Mouse (Mus musculus) neural tube, embryonic 10.5 days (tissue): ENCODE measurements around the gene Hectd2.

Experiments
- DNase-seq: peaks from one replicate; pipeline ENCODE4 v3.0.0-alpha.2; 2017; ENCODE audit warnings: low spot score; ENCODE audit errors: extremely low spot score

The Hectd2 gene

GRCm38 (mm10) chr19:36554046-36554784, at the start of gene Hectd2:
Gene Hectd2 (plus strand): TSS chr19:36554639.
- peak; percentile 70 for DNase-seq

GRCm38 (mm10) chr19:36504716-36505115, 49.7 kb upstream of the Hectd2 start:
- DNase-seq: no peak

GRCm38 (mm10) chr19:36511305-36511704, 43.1 kb upstream of the Hectd2 start:
- DNase-seq: no peak

DNA sequence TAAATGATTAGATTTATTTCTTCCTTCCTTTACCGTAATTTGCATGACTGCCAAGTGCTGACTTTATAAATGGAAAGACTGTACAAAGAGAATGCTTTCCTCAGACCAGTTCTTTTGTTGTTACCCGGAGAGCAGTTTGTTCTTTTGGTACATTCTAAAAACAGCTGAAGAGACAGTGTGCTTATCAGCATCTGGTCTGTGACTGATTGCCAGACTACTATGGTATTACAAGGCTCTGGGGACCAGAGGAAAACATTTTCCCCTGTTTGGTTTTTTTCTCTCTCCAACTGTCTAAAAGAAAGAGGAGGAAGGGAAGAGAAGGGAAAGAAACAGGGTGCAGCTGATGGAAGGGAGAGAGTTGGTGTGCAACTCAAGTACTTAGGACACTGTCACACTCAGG, 36.0 kb upstream of the Hectd2 start:
- no peak for DNase-seq

DNA sequence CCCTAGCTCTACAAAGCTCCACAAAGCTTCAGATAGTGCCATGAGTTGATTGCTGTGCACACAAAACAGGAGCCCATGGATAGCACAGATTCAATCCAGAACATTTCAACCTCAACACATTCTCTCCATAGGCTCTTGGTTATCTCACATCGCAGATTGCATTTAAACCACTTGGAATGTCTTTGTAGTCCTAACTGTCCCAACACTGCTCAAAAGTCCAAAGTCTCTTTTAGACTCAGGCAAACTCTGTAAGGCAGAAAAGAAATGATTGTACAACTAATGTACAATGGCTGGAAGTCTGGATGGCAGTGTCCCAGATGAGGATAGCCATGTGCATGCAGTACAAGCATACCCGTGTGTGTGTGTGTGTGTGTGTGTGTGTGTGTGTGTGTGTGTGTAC, 32.9 kb upstream of the Hectd2 start:
- DNase-seq: no peak

- DNase-seq: no peak
Measured at GRCm38 (mm10) chr19:36522558-36523195, 31.8 kb upstream of the Hectd2 start.

- no peak for DNase-seq
Measured at GRCm38 (mm10) chr19:36525071-36525470, 29.4 kb upstream of the Hectd2 start.

DNA sequence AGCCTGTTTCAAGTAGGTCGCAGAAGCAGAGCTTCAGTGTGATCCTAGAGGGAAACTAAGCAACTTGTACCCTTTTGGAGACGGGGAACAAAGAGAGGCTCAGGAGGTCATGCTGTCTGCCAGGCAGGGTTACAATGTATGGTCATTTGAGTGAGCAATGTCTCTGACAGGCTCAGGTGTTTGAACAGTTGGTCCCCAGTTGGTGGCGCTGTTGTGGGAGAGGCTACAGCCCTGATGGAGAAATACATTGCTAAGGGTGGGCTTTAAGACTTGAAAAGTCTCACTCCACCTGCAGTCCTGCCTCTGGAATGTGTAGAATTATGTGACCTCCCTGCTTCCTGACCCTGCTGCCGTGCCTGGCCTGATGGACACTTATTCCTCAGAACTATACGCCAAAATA, 21.4 kb upstream of the Hectd2 start:
- DNase-seq: no peak

- DNase-seq: peak; percentile 44
Measured at GRCm38 (mm10) chr19:36534011-36534765, 20.3 kb upstream of the Hectd2 start.

GRCm38 (mm10) chr19:36534766-36535140, 19.7 kb upstream of the Hectd2 start:
- DNase-seq: peak; percentile 27

DNA sequence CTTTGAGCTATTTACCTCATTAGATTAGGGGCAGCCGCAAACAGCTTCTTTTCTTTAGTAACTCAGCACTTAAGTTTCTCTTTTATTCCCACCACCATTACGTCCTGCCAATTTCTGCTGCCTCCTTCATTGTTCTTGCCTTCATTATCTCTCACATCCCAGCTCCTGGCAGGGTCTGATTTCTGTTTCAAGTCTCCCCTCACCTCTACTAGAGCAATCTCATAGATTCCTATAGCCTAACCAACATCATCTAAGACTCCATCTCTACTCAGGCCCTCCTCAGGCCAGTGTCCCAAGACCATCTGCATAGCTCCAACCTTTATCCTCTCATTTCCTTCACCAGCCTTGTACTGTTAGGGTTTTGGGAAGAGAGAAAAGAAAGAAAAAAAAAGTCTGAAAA, 19.3 kb upstream of the Hectd2 start:
- DNase-seq: no peak

DNA sequence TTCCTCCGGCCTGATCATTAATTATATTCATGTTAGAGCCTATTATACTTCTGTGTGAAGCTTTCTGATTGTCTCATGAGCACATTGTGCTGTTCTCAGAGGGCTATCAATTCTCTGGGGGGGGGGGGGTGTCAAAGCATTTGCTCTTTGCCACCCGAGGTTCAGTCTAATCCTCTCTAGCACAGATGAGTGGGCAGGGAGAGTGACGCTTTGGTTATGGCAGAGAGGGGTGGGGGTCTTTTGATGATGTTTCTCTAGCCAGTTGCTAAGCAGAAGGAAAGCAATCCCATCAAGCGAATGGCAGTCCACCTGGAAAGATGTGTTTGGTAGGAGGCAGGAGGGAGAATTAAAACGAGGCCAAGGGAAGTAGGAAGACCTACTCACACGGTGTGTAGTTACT, 18.6 kb upstream of the Hectd2 start:
- DNase-seq: no peak

DNA sequence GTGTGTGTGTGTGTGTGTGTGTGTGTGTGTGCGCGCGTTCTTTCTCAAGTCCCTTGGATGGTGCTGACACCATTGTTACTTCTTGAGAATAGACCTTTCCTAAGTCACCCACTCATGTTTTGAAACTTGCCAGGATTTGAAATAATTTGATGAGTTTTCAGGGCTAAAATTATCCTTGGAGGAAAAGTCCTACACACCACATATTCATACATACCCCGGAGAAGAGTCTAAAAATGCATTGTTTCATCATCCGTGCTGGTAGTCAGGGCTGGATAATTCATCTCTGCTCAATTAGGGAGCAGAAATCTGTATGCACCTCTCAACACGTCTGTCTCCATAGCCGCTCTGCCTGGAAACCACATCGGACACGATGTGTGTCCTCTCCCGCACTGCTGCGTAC, 17.5 kb upstream of the Hectd2 start:
- no peak for DNase-seq

DNA sequence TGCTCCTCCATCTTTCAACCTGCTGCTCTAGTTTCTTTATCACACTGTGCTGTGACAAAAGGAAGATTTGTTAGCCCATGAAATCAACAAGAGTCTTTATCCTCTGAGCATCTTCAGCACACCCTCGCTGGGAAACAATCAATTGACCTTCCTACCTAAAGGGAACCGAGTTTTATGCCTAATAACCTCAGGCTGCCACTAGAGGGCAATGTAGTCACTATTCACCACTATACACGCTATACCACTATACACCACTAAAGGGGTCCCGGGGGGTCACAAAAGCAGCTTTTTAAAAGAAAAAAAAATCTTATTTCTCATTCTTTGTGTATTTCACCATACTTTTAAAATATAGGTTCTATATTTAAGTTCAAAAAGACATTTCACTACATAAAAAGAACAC, 15.9 kb upstream of the Hectd2 start:
- peak; percentile 38 for DNase-seq

DNA sequence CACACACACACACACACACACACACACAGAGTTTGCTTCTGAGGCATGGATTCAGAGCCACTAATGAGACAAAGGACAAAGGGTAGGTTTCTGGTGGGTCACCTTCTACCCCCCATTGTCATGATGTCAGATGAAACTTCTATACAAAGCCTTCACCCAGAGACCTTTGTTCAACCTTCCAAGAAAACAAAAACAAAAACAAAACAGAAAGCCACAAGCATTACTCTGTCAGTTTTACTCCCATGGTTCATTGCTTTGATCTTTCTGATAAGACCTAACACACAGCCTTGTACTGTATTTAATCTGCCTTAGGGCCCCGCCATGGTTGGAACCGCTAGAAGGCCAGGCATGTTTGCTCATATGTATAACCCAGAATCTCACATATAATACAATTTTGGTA, 15.1 kb upstream of the Hectd2 start:
- DNase-seq: no peak

GRCm38 (mm10) chr19:36540012-36540606, 14.3 kb upstream of the Hectd2 start:
- DNase-seq: no peak

GRCm38 (mm10) chr19:36540776-36541175, 13.7 kb upstream of the Hectd2 start:
- no peak for DNase-seq

DNA sequence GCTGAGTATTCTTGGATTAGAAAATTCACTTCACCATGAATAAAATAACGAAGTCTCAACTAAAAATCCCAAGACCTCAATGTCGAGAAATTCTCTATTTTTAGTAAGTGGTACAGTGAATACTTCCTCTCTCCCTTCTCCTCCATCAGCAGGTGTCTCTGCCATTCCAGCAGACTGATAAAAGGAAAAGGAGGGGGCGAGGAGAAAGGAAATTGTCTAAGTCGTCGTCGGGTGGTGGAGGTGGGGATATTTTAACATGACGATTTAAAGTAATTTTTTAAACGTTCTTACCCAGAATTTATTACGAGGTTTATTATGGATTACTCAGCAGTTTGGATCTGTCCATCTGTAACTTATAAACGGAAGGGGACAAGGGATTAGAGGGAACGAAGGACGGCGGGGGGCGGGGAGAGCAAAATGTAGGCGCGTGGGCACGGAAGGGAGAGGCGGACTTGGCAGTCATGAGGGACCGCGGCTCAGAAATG, 836 bp upstream of the Hectd2 start:
- no peak for DNase-seq

DNA sequence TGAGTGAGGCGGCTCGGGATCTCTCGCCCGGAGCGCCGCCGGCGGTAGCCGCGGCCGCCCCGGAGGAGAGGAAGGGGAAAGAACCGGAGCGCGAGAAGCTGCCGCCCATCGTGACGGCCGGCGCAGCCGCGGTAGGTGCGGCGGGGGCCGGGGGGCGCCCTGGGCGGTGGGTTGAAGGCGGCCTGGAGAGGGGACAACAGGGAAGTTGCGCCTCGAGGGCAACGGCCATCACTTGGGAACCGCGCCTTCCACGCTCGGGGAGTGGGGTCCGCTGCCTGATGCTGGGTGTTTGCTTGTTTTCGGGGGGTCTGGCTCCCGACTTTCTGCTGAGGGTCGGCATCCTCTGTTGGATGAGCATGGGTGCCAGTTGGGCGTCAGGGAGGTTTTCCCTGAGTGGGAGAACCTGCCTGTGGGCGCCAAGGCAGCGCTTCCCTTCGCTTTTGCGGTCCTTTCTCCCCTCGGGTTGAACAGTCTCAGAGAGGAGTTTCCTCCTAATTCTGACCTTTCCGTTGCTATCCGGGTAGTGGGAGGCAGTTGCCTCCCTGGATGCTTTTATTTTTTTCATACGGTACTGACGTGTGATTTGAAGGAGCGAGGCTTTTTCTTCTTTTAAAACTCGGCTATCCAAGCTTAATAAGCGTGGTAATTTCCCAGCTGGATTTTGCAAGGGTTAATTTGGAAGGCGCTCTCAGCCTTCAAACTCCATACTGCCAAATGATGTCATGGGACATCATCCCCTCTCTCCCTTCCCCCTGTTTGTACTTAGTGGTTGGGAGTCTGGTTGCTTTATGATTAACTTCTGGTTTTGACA, 551 bp downstream of the Hectd2 start:
- peak; percentile 84 for DNase-seq

GRCm38 (mm10) chr19:36559331-36559730, 4.9 kb downstream of the Hectd2 start:
- no peak for DNase-seq

- DNase-seq: no peak
Measured at GRCm38 (mm10) chr19:36560160-36560559, 5.7 kb downstream of the Hectd2 start.
